Mouse (Mus musculus) cerebellum, postnatal 14 days (tissue): ENCODE measurements around the gene Jak1.

Source experiments
- DNase-seq, 2 experiments: peaks; one replicate each; pipeline ENCODE4 v3.0.0; 2021; ENCODE audit warnings: mixed read lengths in 2 of 2

The Jak1 gene

DNA sequence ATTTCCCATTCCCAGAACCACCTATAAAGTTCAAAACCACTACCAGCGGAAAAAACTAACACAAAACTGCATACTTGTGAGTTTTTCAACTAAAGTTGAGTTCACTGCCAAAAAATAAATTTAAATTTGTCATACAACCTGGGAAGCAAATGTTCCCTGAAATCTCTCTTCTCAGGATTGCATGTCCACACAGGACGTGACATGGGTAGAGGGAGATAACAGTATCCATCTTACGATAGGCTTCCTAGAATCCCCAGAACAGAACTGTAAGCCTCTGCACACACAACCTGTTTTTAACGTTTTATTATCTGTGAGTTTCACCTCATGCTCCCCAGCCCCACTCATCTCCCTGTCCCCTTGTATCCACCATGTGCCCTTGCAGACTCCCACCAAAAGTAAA, 26.5 kb downstream of the Jak1 start:
- DNase-seq: no peak

DNA sequence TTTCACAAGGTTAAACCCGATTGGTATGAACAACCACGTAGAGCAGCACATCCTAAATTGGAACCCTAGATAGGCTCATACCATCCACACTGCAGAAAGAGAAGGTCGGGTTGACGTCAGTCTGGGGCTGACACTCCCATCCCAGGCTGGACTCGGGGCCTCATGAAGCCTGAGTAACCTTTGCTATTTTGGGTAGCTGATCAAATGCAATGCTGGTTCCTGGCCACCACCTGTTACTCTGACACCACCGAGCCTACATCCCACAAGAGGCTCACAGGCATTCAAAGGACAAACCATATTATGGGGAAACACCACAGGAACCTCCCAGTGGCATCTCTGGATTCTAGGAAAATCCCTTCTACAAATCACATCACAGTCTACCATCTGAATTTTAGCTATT, 28.3 kb downstream of the Jak1 start:
- DNase-seq: no peak

DNA sequence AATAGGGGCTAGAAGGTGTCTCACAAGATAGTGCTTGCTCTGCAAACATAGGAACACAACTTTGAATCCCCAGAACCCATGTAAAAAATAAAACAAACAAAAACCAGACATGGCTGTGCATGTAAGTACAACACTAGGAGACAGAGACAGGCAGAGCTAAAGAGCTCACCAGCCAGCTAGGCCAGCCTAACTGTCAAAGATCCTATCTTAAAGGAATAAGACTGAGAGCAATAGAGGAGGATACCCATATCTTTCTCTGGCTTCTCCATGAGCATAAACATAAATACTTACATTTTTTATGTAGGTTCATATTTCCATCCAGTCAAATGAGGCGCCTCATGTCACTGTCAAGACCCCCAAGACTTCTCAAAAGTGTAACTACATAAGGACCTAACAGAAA, 29.1 kb downstream of the Jak1 start:
- no peak for DNase-seq

DNA sequence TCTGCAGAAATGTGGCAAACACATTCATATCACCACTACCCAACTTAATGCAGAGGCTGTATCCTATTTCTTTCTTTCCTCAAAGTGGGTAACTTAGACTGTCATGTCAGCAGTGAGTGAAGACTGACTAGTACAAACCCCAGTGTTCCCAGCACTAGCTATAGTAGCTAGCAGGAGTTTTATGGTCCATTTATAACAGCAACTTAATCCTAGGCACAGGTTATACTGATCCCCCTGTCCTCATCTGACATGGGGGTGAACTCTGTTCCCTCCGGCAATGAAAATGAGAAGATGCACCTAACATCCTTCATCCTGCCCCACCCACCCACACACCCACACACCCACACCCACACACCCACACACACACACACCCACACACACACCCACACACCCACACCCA, 30.3 kb downstream of the Jak1 start:
- no peak for DNase-seq

DNA sequence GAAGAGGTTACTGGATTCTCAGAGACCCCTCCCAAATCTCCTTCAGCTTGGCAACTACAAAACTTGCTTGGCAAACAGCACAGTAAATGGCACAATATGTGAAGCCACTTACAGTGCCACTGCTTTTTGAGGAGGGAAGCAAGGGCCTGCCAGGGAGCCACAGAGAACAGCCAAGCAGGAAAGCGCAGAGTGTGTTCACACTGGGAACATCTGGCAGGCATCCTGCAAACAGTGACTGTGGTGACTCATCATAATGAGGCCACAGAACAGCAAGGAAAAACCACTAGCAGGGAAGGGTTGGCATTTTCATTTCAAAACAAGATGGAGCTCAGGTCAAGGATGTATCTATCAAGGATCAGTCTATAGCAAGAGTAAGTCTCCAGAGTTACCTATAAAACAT, 30.8 kb downstream of the Jak1 start:
- peak; percentile 28 to 32 for DNase-seq

DNA sequence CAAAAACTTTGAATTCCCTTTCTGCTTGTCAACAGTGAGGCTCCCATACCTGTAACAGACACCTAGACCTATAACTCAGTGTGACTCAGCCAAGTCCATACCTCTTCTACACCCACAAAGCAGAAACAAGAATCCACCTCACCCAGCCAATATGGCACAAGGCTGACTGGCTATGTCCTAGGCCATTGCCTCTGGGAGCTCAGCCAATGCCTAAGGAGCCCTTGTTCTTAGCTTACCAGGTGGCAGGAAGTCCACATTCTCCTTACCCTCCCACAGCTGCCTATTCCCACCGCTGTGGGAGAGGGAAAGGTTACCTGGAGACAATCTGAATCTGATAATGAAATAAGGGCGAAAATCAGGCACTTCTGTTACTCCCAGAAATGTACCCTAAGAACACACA, 34.5 kb downstream of the Jak1 start:
- no peak for DNase-seq

DNA sequence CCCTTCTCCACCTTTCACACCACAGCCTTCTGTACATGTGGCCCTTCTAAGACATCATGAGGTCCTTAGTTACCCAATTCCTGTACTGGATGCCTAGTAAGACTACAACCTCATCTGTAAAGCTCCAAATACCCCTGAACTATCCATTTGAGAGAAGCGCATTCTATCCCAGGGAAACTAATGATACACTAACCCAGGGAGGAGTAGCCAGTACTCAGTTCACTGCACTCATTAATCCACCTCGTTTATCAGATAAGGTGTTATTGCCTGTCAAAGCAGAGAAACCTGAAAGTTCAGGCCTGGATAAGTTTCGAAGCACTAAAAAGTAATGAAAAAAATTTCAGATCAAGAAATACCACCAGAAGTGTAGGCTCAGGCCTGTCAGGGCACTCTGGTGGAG, 37.7 kb downstream of the Jak1 start:
- DNase-seq: no peak

DNA sequence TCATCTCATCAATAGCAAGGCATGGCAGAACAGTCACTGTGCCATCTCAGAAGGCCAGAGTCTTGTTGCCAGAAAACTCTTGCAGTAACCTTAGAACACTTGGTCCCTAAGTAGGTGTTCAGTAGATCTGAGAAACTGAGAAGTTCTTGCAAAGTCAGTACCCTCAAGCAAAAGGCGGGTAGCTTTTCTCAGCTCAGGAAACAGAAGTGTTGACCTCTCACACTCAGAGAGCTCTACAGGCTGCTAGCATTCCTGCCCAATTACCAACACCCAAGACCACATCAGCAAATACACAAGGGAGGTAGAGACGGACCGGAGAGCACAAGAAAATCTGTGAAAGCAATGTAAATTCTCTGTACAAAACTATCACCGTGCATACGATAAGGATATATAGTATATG, 39.1 kb downstream of the Jak1 start:
- no peak for DNase-seq

DNA sequence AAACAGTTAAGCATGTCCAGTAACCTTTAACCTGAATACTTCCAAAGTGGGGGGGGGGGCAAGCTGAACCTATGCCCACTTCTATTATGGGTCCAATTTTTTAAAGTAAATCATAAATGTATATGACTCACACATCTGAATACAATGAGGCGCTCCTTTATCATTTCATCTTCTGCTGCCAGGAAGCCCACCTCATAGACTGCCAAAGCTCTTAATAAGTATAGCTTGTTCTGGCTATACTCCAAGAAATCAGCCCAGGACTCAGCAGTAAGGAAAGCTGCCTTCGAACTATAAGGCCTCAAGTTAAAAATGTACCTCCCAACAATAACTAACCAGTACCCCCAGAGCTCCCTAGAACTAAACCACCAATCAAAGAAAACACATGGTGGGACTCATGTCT, 44.1 kb downstream of the Jak1 start:
- DNase-seq: no peak

DNA sequence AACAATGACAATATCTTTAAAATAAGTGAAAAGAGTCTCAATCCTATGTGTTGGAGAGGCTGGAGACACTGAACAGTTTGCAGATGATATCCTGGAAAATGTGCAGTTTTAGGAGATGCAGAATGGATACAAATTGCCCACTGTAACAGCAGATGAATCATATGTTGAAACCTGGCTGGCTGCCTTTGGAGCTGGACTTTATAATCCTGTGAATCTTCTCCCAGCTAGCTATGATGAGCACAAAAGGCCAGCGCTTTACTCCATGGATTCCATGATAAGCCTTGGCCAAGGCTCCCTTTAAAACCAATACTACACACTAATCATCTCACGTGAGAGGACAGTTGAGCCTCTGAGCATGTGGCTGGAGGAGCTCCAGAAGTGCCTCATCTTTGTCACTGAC, 45.2 kb downstream of the Jak1 start:
- peak in 1 of 2 experiments; percentile 41 for DNase-seq

DNA sequence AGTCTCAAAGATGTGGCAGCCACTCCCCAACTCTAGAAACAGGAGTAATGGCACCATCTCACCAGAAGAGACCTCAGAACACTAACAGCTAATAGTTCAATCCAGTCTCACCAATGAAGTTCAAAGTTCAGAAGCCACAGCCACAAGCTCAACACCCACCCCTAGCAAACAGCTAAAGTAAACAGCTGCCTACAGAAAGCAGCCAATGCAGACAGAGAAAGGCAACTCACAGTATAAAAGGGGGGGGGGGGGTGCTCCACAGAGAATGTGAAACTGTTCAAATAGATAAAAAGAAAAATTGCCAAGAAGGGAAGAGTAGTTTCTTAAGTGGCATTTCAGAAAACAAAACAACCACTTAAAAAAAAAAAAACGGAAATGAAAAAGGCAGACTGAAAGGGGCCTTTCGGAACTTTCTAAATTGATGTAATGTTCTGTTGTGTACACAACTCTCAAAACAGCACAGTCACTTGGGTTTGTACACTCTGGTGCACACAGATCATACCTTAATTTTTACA, 48.0 kb downstream of the Jak1 start:
- no peak for DNase-seq

DNA sequence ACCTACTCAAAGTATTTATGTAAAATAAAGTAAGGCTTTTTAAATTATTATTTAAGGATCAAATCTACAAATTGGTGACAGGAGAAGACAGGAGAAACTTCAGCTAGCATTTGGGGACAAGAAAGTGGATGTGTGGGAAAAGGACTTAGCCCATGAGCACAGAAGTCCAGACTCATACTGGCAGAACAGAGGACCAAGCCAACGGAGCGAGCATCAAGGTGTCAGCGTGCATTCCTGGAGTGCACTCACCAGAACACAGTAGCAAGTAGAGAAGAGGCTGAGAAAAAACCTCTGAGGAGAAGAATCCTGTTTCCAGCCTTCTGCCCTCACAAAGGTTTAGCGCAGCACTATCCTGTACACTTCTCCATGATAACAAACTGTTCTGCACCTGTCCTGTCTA, 48.8 kb downstream of the Jak1 start:
- DNase-seq: no peak

DNA sequence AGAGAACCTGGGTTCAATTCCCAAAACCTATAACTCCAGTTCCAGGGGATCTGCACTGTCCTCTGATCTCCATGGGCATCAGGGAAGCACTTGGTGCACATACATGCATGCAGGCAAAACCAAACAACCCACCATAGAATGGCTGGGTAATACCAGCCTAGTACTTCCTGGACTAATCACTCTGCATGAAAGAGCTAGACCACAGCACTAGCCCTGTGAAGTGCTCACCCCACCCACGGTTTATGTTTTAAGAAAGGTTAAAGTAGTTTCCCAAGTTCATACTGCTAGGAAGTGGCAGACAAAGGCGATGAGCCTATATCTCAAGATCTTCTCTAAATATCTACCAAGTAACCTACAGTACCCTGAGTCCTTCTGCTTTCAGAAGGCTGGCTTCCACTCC, 51.6 kb downstream of the Jak1 start:
- no peak for DNase-seq

DNA sequence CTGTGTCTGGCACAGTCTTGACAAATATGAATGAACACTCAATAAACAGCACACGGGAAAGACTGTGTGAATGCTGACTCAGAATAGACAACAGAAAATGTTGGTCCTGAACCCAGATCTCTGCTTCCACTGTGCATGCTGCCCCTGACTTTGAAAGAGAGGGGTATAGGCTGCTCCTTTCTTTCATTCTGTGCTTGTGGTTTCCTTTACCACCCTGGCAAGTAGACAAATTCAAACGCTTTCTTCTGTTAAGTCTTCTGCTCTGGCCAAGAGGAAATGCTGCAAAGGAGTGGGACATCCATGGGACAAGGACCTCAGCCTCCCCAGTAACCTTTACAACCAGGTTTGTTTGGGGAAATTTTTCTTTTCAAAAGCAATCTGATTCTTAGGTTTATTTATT, 57.6 kb downstream of the Jak1 start:
- no peak for DNase-seq

DNA sequence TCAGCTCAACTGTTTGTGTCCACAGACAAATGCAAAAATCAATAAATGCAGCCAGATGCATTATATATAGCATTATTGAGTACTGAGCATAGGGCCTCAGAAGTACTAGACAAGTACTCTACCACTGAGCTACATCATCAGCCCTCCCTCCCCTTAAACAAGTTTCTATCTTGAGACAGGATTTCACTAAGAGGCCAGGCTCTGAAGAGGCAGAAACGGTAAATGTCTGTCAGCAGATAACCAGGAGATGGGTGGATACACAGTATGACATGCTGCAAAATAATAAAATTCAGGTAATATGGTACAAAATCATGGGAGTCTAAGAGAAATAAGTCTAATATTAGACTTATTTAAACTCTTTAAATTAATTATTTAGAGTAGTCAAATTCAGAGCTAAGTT, 61.6 kb downstream of the Jak1 start:
- DNase-seq: no peak

DNA sequence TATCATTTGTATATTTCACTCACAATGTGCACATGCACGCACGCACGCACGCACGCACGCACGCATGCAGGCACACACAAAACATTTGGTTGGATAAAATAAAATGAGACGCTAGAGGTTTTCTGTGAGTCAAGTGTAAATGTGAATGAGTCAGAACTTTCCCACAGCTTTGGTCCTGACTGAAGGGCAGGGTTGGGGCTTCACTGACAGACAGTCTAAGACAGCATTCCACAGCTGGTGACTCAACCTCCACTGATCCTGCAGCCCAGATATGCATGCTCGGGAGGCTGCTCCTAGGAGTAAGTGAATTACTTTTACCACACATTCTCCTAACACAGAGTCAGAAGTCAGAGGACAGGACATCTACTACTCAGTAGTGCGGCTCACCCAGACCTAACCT, 62.5 kb downstream of the Jak1 start:
- no peak for DNase-seq

DNA sequence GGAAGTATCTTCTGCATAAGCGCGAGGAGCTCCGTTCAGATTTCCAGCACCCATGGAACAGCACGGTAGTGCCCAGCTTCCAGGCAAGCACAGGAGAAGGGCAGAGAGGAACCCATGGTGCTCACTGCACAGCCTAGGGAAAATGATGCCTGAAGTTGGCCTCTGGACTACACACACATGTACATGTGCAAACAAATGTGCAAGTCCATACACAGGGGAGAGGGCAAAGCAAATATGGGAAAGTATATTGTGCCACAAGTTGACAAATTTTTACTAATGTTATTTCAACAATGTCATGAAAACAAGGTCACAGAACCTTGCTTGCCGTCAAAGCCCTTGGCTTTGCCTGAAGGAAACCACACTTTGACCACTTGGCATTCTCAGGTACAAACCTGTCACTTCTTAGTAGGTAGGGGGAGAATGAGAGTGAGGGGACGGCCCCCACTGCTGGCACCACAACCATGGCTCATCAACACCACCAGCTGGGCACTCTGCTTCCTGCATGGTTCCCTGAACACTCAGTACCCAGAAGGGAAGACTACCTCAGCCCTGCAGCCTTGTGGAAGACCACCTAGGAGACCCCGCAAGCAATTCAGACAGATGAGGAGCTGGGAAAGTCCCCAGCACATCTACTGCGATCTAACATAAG, 65.5 kb downstream of the Jak1 start:
- peak; percentile 16 to 18 for DNase-seq

DNA sequence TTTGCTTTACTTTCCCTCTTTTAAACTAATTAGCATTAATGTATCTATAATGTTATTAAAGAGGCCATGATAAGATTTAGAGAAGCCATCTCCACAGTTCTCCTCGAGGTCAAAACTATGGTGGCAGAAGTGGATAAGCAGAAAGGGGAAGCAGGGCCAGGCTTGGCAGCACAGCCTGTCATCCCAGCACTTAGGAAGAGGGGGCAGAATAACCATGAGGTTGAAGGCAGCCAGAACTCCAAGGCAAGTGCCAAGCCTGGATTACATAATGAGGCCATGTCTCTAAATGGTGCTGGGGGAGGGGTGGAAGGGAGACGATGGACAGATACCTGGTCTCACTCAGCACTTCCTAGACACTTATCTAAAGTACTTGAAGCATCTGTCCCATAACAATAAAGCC, 66.7 kb downstream of the Jak1 start:
- DNase-seq: peak; percentile 89 to 90

DNA sequence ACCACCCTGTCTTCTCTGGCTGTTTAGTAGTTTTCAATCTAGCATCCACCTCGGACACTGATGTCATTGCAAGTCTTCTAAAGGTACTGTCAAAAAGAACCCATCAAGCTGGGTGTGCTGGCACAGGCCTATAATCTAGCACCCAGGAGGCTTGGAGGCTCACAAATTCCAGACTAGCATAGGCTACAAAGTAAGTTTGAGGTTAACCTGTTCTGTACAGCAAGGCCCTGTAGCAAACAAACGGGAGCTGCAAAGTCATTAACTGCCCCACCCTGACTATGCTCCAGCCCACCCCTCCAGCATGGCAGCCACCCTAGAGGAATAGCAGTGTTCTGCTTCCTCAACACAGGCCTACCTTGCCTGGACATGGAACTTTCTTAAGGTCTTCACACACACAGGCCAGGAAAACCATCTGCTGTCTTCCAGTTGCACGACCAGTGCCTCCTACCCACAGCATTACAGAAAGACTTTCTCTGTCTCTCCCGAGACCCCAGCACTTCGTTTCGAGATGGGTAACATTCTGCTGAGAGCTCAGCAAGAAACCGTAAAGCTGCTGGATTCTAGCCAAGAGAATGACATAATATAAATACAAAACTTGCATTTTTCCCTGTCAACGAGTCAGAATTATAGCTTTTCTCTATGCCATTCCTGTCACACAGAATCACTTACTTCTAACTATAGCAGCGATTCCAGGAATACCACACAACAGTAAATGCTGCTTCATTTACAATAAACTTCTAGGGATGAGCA, 67.5 kb downstream of the Jak1 start:
- DNase-seq: peak in 1 of 2 experiments; percentile 18

DNA sequence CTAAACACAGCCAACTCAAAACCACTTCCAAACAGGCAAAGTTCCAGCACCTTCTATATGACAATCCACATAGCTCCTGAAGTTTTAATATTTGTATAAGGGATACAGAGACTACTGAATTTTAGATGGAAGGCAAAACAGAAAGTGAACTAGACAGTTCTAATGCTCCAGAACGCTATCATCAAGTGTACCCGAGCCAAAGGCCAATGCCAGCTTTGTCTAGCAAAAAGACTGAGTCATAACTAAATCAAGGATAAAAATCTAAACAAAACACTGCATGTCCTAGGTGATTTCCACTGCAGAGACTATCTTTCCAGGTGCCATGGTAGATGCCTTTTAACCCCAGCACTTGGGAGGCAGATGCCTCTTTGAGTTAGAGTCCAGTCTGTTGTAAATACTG, 68.7 kb downstream of the Jak1 start:
- no peak for DNase-seq

DNA sequence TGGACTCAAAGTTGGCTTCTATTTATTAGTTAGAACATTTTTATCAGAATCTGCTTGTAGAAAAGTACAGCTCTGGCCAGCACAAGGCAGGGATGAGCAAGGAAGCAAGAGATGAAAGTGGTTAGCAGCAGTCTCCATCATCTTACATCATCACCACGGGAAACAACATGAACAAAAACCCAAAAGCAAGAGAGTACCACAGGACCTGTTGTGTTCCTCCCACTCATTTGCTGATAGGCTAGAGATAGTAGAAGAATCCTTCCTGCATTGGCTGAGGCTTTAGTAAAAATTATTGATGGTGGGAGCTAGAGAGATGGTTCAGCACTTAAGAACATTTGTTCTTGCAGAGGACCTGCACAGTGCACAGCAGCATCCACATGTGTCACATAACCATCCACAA, 70.9 kb downstream of the Jak1 start:
- DNase-seq: no peak

DNA sequence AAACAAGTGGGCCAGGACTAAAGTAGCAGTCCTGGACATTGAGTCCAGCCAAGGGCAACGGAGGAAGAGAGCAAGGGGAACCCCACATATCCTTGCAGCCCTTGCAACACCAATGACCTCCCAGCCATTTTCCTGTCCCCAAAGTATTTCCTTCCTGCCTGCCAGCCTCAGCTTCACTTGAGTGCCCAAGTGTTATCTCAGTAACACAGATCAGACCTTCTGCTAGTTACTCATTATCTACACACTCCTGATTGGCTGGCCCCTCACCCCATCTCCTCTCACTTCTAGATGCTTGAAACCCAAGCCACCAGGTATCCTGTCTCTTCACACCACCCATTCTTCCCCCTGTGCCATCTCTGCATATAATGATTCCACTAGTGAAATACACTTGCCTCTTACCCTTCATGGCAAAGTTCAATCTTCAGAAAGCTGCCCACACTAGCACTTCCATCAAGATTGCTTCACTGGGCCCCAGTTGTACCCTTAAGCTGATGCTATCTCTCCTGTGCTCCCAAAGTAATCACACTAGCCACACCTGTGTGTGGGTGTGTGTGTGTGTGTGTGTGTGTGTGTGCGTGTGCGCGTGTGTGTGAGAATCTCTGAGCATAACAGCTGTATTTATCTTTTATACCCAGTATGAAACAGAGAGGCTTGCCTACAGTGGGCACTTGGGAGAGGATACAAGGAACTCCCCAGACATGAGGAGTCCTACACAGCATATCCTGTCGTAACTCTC, 72.7 kb downstream of the Jak1 start:
- no peak for DNase-seq

DNA sequence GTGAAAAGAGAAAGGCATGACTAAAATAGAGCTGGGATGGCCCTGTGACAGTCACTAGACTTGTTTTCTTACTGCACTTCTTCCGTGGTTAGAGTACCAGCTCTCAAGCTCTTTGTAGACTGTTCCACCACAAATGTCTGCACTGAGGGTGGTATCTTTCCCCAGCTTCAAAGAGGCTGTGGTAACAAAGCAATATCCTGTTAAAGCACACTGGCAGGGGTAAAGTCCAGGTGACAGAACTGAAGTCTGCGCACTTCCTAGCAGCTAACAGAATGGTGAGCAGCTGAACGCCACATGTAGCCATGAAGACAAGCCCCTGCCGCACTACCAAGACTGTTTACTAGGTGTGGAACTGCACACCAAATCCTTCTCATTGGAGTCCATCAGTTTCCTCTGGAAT, 77.7 kb downstream of the Jak1 start:
- no peak for DNase-seq

DNA sequence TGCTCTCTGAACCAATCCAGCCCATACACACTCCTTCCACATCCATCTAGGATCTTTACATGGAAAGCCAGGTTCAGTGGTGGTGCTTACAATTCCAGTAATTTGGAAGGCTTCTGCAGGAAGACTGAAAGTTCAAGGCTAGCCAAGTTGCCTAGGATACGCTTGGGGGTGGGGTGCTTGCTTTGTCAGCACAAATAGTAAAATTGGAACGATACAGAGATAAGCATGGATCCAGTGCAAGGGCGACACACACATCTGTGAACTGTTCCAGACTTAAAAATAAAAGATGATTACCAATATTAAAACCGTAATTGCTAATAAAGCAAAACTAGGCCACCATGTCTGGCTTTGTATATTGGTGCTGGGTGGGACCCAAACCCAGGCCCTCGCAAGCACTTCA, 78.5 kb downstream of the Jak1 start:
- DNase-seq: no peak
